Mouse (Mus musculus) heart, adult 2 months (tissue): ENCODE results near the gene Samd1.

ENCODE experiments used
- CTCF ChIP-seq: fragments of 200-600 bp; IDR thresholded peaks from 2 replicates; pipeline ENCODE4 v1.8.1; 2022; ENCODE audit warnings: antibody characterized with exemption, mild to moderate bottlenecking, moderate library complexity
- POLR2A ChIP-seq: fragments of 200-500 bp; IDR thresholded peaks from 2 replicates; pipeline ENCODE4 v1.6.1; 2011; ENCODE audit warnings: mild to moderate bottlenecking, low read depth, low read length, control low read depth; ENCODE audit not compliant: insufficient read depth

- TF ChIP-seq CTCF (no peak), POLR2A (peak; percentile 76)
Measured at GRCm38 (mm10) chr8:84004533-84005201, 7.2 kb downstream of the Samd1 start.
